Mouse (Mus musculus): ENCODE results near the gene Rsph6a.
"Not testable (repeated sequence)": the region's sequence is repeated elsewhere in the genome, so short reads cannot be mapped to it uniquely, and the experiment has no call there.

Rsph6a gene

GRCm38 (mm10) chr7:19046286-19047069 lies 8.0 kb upstream of the Rsph6a start:
- no peak for DNase-seq (ENCODE audit: low spot score)

DNA sequence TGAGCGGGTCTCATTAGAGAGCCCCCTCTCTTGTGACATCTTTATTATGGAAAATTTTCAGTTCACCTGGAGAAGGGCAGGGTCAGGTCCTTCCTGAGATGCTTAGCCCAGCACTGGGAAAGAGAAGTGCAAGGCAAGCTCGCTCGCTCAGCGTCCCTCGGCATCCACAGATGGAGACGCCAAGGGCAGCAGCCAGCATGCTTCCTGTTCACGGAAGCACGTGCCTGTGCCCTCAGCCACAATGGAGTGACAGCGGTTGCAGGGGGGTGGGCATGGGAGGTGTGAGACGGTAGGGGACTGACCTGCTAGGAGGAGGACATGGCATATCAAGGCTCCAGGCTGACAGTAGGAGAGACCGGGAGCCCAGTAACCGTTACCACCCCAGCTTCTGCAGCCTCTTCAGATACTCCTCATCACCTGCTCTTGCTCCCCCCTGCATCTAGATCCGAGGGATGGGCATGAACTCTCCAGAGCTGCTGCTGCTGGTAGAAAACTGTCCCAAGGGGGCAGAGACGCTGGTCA lies 6.4 kb upstream of the Rsph6a start:
- DNase-seq (ENCODE audit: low spot score) = no peak

DNA sequence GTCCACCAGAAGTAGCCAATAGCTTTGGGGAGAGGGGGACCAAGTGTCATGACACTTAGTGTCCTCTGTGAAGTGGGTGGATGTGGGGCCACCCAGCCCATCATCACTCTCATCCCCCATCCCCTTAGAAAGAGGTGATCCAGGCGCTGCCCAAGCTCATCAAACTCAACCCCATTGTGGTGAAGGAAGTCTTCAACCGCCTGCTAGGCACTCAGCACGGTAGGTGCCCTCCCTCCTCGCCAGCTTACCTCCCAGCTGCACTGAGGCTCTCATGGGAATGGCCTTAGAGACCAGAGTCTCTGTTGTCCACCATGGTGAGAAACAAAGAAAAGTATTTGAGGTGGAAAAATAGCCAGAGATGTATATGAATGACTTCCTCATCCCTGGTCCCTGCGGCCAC lies 5.2 kb upstream of the Rsph6a start:
- DNase-seq (ENCODE audit: low spot score) = no peak

GRCm38 (mm10) chr7:19050172-19050571 lies 4.3 kb upstream of the Rsph6a start:
- DNase-seq (ENCODE audit: low spot score) = no peak

DNA sequence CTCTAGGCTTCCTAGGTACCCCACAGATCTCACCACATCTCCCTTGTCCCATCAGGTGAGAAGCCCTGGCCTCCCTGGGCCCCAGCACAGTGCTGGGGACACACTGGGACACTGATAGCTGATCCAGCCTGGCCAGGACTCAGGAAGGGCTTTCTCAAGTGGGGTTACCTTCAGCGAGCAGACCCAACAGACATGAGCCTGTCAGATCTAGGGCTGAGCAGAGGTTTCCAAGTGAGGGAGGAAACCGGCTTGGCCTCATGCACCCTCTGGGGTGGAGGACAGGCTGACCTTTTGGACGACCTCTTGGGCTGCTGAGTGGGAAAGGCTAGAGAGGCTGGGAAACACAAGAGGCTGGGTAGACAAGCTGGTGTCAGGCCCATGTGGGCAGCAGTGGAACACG lies 3.3 kb upstream of the Rsph6a start:
- DNase-seq (ENCODE audit: low spot score) = no peak

DNA sequence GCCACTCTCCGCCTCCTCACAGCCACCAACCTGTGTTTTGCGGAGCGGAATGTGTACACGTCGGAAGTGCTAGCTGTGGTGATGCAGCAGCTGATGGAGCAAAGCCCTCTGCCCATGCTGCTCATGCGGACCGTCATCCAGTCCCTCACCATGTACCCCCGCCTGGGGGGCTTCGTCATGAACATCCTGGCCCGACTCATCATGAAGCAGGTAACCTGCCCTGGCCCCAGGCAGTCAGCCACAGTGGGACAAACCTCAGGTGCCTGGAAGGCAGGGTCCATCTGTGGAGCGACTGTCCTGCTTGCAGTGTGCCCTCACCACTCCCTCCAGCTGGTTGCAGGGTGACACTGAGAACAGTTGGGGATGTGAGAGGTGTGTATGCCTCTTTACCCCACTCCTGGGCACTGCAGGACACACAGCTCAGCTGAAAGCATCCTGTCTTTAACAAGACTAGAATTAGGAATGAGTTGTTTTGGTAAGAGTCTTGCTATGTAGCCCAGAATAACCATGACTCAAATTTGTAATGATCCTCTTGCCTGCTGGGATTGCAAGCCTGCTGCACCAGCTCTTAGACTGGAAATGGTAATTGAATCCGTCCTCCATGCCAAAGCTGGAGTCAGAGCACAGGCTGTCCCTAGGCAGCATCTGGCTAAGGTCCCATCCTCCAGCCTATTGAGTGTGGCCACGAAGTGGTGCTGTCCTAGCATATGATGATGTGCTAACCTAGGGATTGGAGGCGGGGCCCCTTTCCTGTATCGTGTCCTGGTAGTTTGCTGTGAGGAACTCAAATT lies 1.9 kb upstream of the Rsph6a start:
- no peak for DNase-seq (ENCODE audit: low spot score)

GRCm38 (mm10) chr7:19053136-19053532 lies 1.4 kb upstream of the Rsph6a start:
- DNase-seq (ENCODE audit: low spot score) = no peak

DNA sequence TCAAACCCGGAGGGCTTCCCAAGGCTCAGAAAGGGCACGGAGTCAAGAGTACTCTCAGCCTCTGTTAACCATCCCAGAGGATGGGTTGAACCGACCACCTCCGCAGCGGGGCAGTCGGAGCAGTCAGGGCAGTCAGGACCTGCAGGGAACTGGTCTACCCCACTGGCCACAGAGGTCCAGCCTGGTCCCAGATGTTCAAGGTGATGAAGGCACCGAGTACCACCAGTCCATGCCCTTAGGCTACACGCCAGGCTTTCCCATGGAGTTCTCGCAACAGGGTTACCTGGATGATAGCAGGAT lies 237 bp downstream of the Rsph6a start:
- DNase-seq (ENCODE audit: low spot score) = no peak

- DNase-seq (ENCODE audit: low spot score) = no peak
These were observed 618 bp downstream of the Rsph6a start for GRCm38 (mm10) chr7:19055108-19055507.

- no peak for DNase-seq (ENCODE audit: low spot score)
These were observed 2.9 kb downstream of the Rsph6a start for GRCm38 (mm10) chr7:19057405-19057804.

GRCm38 (mm10) chr7:19065896-19066295 lies 11.4 kb downstream of the Rsph6a start:
- no peak for DNase-seq (ENCODE audit: low spot score)

- DNase-seq (ENCODE audit: low spot score) = no peak
These were observed 12.6 kb downstream of the Rsph6a start for GRCm38 (mm10) chr7:19067063-19067462.

DNA sequence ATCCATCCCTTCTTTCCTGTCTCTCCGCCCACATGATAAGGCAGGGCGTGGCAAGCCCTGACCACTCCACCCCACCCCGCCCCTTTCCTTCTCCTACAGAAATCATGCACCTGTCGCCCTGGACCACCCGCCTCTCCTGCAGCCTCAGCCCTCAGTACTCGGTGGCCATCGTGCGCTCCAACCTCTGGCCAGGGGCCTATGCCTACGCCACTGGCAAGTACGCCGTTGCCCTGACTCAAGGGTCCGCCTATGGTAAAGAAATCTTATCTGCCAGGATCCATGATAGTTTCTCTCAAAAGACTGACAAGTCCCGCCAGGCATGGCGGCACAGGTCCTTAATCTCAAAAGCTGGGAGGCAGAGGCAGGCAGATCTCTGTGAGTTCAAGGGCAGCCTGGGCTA lies 13.4 kb downstream of the Rsph6a start:
- no peak for DNase-seq (ENCODE audit: low spot score)

DNA sequence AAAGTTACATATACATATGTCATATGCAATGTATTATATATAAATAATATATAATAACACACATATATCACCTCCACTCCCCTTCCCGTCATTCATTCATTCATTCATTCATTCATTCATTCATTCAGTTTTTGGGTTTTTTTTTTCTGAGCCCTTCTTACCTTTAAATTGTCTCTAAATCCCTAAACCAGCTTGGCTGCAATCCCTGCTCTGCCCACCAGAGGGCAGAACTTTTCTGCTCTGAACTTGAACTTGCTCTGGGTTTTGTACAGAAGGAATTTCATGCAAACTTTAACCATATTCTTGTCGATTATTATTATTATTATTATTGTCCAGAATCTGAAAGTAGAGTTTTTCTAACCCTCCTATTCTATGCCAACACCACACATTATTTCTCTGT lies 14.2 kb downstream of the Rsph6a start:
- peak; percentile 75 for DNase-seq (ENCODE audit: low spot score)

DNA sequence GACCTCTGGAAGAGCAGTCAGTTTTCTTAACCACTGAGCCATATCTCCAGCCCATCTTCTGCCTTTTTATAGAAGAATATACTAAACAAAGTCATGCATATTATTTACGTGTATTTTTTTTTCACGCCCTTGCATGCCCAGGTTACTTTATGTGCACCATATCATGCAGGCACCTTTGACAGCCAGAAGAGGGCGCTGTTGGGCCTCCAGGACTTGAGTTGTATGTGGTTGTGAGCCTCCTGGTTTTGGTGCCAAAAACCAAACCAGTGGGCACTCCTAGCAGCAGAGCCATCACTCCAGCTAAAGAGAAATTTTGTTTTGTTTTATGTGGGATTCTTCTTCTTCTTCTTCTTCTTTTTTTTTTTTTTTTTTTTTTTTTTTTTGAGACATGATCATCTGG lies 15.0 kb downstream of the Rsph6a start:
- DNase-seq (ENCODE audit: low spot score) = peak; percentile 59

DNA sequence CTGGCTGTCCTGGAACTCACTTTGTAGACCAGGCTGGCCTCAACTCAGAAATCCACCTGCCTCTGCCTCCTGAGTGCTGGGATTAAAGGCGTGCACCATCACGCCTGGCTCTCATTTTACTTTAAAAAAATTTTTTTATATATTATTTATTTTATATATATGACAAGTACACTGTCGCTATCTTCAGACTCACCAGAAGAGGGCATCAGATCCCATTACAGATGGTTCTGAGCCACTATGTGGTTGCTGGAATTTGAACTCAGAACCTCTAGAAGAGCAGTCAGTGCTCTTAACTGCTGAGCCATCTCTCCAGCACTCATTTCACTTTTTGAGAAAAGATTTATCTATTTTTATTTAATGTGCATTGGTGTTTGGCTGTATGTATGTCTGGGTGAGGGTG lies 16.5 kb downstream of the Rsph6a start:
- not testable (repeated sequence) for DNase-seq (ENCODE audit: low spot score)

- no peak for DNase-seq (ENCODE audit: low spot score)
These were observed 19.0 kb downstream of the Rsph6a start for GRCm38 (mm10) chr7:19073504-19073903.

- DNase-seq (ENCODE audit: low spot score) = no peak
These were observed 20.0 kb downstream of the Rsph6a start for GRCm38 (mm10) chr7:19074494-19074893.

DNA sequence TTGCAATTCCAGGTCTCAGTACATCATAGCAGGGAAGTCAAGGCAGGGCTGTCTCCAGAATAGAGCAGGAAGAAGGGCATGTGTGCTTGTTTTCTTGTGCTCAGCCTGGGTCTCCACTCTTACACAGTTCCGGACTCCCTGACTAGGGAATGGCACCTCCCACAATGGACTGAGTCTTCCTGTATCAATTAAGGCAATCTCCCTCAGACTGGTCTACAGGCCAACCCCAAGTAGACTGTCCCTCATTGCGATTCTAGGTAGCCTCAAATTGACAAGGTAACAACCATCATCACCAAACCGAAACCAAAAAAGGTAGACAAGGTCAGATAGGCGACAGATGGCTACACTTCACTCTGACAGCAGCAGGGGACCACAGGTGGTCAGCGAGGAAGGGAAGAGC lies 20.7 kb downstream of the Rsph6a start:
- DNase-seq (ENCODE audit: low spot score) = no peak

DNA sequence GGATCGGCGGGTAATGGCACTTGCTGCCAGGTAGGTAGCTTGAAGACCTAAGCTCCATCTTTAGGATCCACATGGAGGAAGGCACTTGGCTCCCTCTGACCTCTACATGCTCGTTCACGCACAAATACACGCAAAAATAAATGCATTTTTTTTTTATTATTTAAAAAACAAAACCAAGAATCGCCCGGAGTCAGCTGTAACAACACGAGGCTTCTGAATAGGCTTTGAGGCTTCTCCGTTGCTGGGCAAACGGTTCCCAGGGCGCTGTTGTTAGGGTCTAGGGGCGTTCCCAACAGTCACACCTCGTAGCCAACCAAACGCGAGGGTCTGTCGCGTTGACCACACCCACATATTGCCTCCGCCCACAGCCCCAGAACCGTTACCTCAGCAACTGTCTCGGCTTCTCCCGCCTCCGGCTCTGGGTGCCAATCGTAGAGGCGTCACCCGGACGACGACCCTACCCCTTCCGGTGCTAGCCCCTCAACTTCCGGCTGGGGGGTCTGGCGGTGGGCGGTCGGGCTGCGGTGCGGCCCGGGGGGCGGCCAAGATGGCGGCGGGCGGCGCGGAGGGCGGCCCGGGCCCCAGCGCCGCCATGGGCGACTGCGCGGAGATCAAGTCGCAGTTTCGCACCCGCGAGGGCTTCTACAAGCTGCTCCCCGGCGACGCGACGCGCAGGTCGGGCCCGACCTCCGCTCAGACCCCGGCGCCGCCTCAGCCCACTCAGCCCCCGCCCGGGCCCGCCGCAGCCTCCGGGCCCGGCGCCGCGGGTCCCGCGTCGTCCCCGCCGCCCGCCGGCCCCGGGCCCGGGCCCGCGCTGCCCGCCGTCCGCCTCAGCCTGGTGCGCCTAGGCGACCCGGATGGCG lies 21.5 kb downstream of the Rsph6a start, which contains the start of gene Dmwd:
Gene Dmwd, plus strand, starts transcription at position 505 of the 863 bp plus-strand sequence.
- peak; percentile 92 for DNase-seq (ENCODE audit: low spot score)

DNA sequence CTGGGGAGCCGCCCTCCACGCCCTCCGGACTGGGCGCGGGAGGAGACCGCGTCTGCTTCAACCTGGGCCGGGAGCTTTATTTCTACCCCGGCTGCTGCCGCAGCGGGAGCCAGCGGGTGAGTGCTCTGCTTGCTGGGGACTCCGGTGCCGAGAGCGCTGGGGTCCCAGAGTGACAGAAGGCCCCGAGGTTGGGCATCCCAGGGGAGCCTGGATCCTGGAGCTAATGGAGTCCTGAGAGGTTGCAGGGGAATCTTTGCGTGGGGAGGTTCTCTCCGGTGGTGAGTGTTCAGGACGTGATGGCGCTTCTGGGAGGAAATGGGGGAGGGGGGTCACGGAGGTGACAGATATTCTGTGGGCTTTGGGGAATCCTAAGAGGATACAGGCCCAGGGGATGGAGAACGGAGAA lies 22.1 kb downstream of the Rsph6a start:
- no peak for DNase-seq (ENCODE audit: low spot score)

DNA sequence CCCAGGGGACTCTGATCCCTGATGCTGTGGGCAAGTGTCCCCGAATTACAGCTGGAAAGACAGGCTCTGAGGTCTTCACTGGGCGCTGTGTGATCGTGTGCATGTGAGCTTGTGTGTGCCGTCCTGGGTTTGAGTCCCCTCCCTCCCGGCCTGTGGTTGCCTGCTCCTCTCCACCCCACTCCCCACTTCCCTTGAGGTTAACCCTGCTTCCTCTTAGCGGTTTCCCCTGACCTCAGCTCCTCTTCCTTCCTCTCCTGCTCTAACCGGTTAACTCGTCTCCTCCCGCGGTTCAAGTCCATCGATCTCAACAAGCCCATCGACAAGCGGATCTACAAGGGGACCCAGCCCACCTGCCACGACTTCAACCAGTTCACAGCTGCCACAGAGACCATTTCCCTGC lies 23.3 kb downstream of the Rsph6a start:
- no peak for DNase-seq (ENCODE audit: low spot score)

Measured in c-Kit-positive CD71-positive TER-119-positive erythroid progenitor cells, embryonic 14.5 days (primary cell).